Mouse (Mus musculus): ENCODE data around the gene Epb41. TPM values are rescaled to one million over a fixed set of nuclear protein-coding genes. Genes with fewer than 3 reads are reported as not detected.

The Epb41 gene
- polyA plus RNA-seq, 1 experiment from 2014 or later: 139 TPM

GRCm38 (mm10) chr4:132101152-132101551 is 26.0 kb upstream of the Epb41 start:
- no peaks in the 10 kb centered on the region for H3K9me3 ChIP-seq (replicated peaks; ENCODE audit: control insufficient read depth, low read length)
- 43% methylated on average over 3 of the region's 3 CpGs for WGBS
- H3K4me1 ChIP-seq (ENCODE audit: control insufficient read depth, insufficient read depth, low read length): no peaks in the 10 kb centered on the region
- DNase-seq (ENCODE audit: low spot score): peak; percentile 43
- H3K36me3 ChIP-seq (replicated peaks; ENCODE audit: control insufficient read depth, insufficient read depth, low read depth, low read length): no peaks in the 10 kb centered on the region
- no peak overlapping the region for H3K4me2 ChIP-seq (ENCODE audit: low read depth, low read length)
- no peak overlapping the region for H3K4me3 ChIP-seq (ENCODE audit: low read depth, low read length)
- H3K9ac ChIP-seq (replicated peaks; ENCODE audit: low read length): no peak overlapping the region
- no peak overlapping the region for H3K27ac ChIP-seq (replicated peaks; ENCODE audit: low read depth, low read length)
- no peaks in the 10 kb centered on the region for H3K27me3 ChIP-seq (ENCODE audit: control insufficient read depth, insufficient read depth, low read length)
- no peak for ATAC-seq (replicated peaks; ENCODE audit: insufficient number of reproducible peaks, low FRiP score, low TSS enrichment, low read depth)

GRCm38 (mm10) chr4:132099548-132099947 is 24.4 kb upstream of the Epb41 start:
- 57% methylated on average over 5 of the region's 5 CpGs for WGBS
- H3K4me3 ChIP-seq (ENCODE audit: low read depth, low read length): no peak overlapping the region
- H3K27me3 ChIP-seq (ENCODE audit: control insufficient read depth, insufficient read depth, low read length): no peaks in the 10 kb centered on the region
- DNase-seq (ENCODE audit: low spot score) (no peak), ATAC-seq (replicated peaks; ENCODE audit: insufficient number of reproducible peaks, low FRiP score, low TSS enrichment, low read depth) (no peak)
- H3K9me3 ChIP-seq (replicated peaks; ENCODE audit: control insufficient read depth, low read length): no peaks in the 10 kb centered on the region
- no peak overlapping the region for H3K4me2 ChIP-seq (ENCODE audit: low read depth, low read length)
- H3K9ac ChIP-seq (replicated peaks; ENCODE audit: low read length): no peak overlapping the region
- no peaks in the 10 kb centered on the region for H3K36me3 ChIP-seq (replicated peaks; ENCODE audit: control insufficient read depth, insufficient read depth, low read depth, low read length)
- no peaks in the 10 kb centered on the region for H3K4me1 ChIP-seq (ENCODE audit: control insufficient read depth, insufficient read depth, low read length)
- H3K27ac ChIP-seq (replicated peaks; ENCODE audit: low read depth, low read length): no peak overlapping the region

- Histone ChIP-seq H3K9me3 (replicated peaks; ENCODE audit: control insufficient read depth, low read length) (no peaks in the 10 kb centered on the region), H3K4me3 (ENCODE audit: low read depth, low read length) (no peak overlapping the region), H3K4me2 (ENCODE audit: low read depth, low read length) (no peak overlapping the region), H3K27me3 (ENCODE audit: control insufficient read depth, insufficient read depth, low read length) (no peaks in the 10 kb centered on the region), H3K4me1 (ENCODE audit: control insufficient read depth, insufficient read depth, low read length) (no peaks in the 10 kb centered on the region), H3K36me3 (replicated peaks; ENCODE audit: control insufficient read depth, insufficient read depth, low read depth, low read length) (no peaks in the 10 kb centered on the region), H3K9ac (replicated peaks; ENCODE audit: low read length) (no peak overlapping the region), H3K27ac (replicated peaks; ENCODE audit: low read depth, low read length) (no peak overlapping the region)
- ATAC-seq (replicated peaks; ENCODE audit: insufficient number of reproducible peaks, low FRiP score, low TSS enrichment, low read depth) (no peak), DNase-seq (ENCODE audit: low spot score) (no peak)
- 81% methylated on average over 7 of the region's 7 CpGs for WGBS
Observed at GRCm38 (mm10) chr4:132095043-132095442, 19.9 kb upstream of the Epb41 start.

- H3K4me3 ChIP-seq (ENCODE audit: low read depth, low read length): no peak overlapping the region
- WGBS: 86% methylated on average over 5 of the region's 5 CpGs
Observed at GRCm38 (mm10) chr4:132093928-132094327, 18.8 kb upstream of the Epb41 start.

GRCm38 (mm10) chr4:132093136-132093535 is 18.0 kb upstream of the Epb41 start:
- no peaks in the 10 kb centered on the region for H3K27me3 ChIP-seq (ENCODE audit: control insufficient read depth, insufficient read depth, low read length)

More at GRCm38 (mm10) chr4:132093928-132094327, 18.8 kb upstream of the Epb41 start:
- no peak overlapping the region for H3K9ac ChIP-seq (replicated peaks; ENCODE audit: low read length)
- no peaks in the 10 kb centered on the region for H3K36me3 ChIP-seq (replicated peaks; ENCODE audit: control insufficient read depth, insufficient read depth, low read depth, low read length)
- H3K27me3 ChIP-seq (ENCODE audit: control insufficient read depth, insufficient read depth, low read length): no peaks in the 10 kb centered on the region
- no peaks in the 10 kb centered on the region for H3K9me3 ChIP-seq (replicated peaks; ENCODE audit: control insufficient read depth, low read length)
- no peak for ATAC-seq (replicated peaks; ENCODE audit: insufficient number of reproducible peaks, low FRiP score, low TSS enrichment, low read depth)
- no peaks in the 10 kb centered on the region for H3K4me1 ChIP-seq (ENCODE audit: control insufficient read depth, insufficient read depth, low read length)
- no peak overlapping the region for H3K4me2 ChIP-seq (ENCODE audit: low read depth, low read length)
- no peak overlapping the region for H3K27ac ChIP-seq (replicated peaks; ENCODE audit: low read depth, low read length)
- DNase-seq (ENCODE audit: low spot score): no peak

GRCm38 (mm10) chr4:132088921-132089320 is 13.8 kb upstream of the Epb41 start:
- DNase-seq (ENCODE audit: low spot score): peak; percentile 87
- Histone ChIP-seq H3K27ac (replicated peaks; ENCODE audit: low read depth, low read length) (no peak overlapping the region), H3K4me2 (ENCODE audit: low read depth, low read length) (no peak overlapping the region), H3K27me3 (ENCODE audit: control insufficient read depth, insufficient read depth, low read length) (no peaks in the 10 kb centered on the region), H3K9me3 (replicated peaks; ENCODE audit: control insufficient read depth, low read length) (no peaks in the 10 kb centered on the region), H3K4me3 (ENCODE audit: low read depth, low read length) (no peak overlapping the region), H3K4me1 (ENCODE audit: control insufficient read depth, insufficient read depth, low read length) (no peaks in the 10 kb centered on the region), H3K36me3 (replicated peaks; ENCODE audit: control insufficient read depth, insufficient read depth, low read depth, low read length) (no peaks in the 10 kb centered on the region), H3K9ac (replicated peaks; ENCODE audit: low read length) (no peak overlapping the region)
- ATAC-seq (replicated peaks; ENCODE audit: insufficient number of reproducible peaks, low FRiP score, low TSS enrichment, low read depth): no peak
- 26% methylated on average over 7 of the region's 7 CpGs for WGBS

More at GRCm38 (mm10) chr4:132093136-132093535, 18.0 kb upstream of the Epb41 start:
- H3K27ac ChIP-seq (replicated peaks; ENCODE audit: low read depth, low read length): no peak overlapping the region
- WGBS: 82% methylated on average over 6 of the region's 6 CpGs
- DNase-seq (ENCODE audit: low spot score) (no peak), ATAC-seq (replicated peaks; ENCODE audit: insufficient number of reproducible peaks, low FRiP score, low TSS enrichment, low read depth) (no peak)
- no peak overlapping the region for H3K9ac ChIP-seq (replicated peaks; ENCODE audit: low read length)
- H3K4me3 ChIP-seq (ENCODE audit: low read depth, low read length): no peak overlapping the region
- no peaks in the 10 kb centered on the region for H3K36me3 ChIP-seq (replicated peaks; ENCODE audit: control insufficient read depth, insufficient read depth, low read depth, low read length)
- no peaks in the 10 kb centered on the region for H3K4me1 ChIP-seq (ENCODE audit: control insufficient read depth, insufficient read depth, low read length)
- no peak overlapping the region for H3K4me2 ChIP-seq (ENCODE audit: low read depth, low read length)
- no peaks in the 10 kb centered on the region for H3K9me3 ChIP-seq (replicated peaks; ENCODE audit: control insufficient read depth, low read length)

- H3K9ac ChIP-seq (replicated peaks; ENCODE audit: low read length): no peak overlapping the region
- ATAC-seq (replicated peaks; ENCODE audit: insufficient number of reproducible peaks, low FRiP score, low TSS enrichment, low read depth) (no peak), DNase-seq (ENCODE audit: low spot score) (no peak)
- no peaks in the 10 kb centered on the region for H3K4me1 ChIP-seq (ENCODE audit: control insufficient read depth, insufficient read depth, low read length)
- no peaks in the 10 kb centered on the region for H3K36me3 ChIP-seq (replicated peaks; ENCODE audit: control insufficient read depth, insufficient read depth, low read depth, low read length)
- H3K27me3 ChIP-seq (ENCODE audit: control insufficient read depth, insufficient read depth, low read length): no peaks in the 10 kb centered on the region
- no peak overlapping the region for H3K4me3 ChIP-seq (ENCODE audit: low read depth, low read length)
- no peaks in the 10 kb centered on the region for H3K9me3 ChIP-seq (replicated peaks; ENCODE audit: control insufficient read depth, low read length)
- 86% methylated on average over 7 of the region's 7 CpGs for WGBS
- H3K27ac ChIP-seq (replicated peaks; ENCODE audit: low read depth, low read length): no peak overlapping the region
- no peak overlapping the region for H3K4me2 ChIP-seq (ENCODE audit: low read depth, low read length)
Observed at GRCm38 (mm10) chr4:132085114-132085513, 10.0 kb upstream of the Epb41 start.

- ATAC-seq (replicated peaks; ENCODE audit: insufficient number of reproducible peaks, low FRiP score, low TSS enrichment, low read depth) (no peak), DNase-seq (ENCODE audit: low spot score) (no peak)
- no peak overlapping the region for H3K4me3 ChIP-seq (ENCODE audit: low read depth, low read length)
- H3K27ac ChIP-seq (replicated peaks; ENCODE audit: low read depth, low read length): no peak overlapping the region
- no peaks in the 10 kb centered on the region for H3K9me3 ChIP-seq (replicated peaks; ENCODE audit: control insufficient read depth, low read length)
- H3K4me2 ChIP-seq (ENCODE audit: low read depth, low read length): no peak overlapping the region
- H3K36me3 ChIP-seq (replicated peaks; ENCODE audit: control insufficient read depth, insufficient read depth, low read depth, low read length): no peaks in the 10 kb centered on the region
- no peaks in the 10 kb centered on the region for H3K27me3 ChIP-seq (ENCODE audit: control insufficient read depth, insufficient read depth, low read length)
- no peak overlapping the region for H3K9ac ChIP-seq (replicated peaks; ENCODE audit: low read length)
- H3K4me1 ChIP-seq (ENCODE audit: control insufficient read depth, insufficient read depth, low read length): peaks cover 2% of the 10 kb centered on the region
- 68% methylated on average over 4 of the region's 4 CpGs for WGBS
Observed at GRCm38 (mm10) chr4:132080492-132080983, 5.4 kb upstream of the Epb41 start.
